Mouse (Mus musculus) bone marrow macrophage, adult 2 months (primary cell): Measurements from ENCODE around the gene Tbr1. TPM values are rescaled to one million over a fixed set of nuclear protein-coding genes. Genes with fewer than 3 reads are reported as not detected.

Source experiments
- H3K27ac ChIP-seq: 2 replicates; pipeline ENCODE4 v1.5.1; 2012; ENCODE audit warnings: low read depth, low read length; ENCODE audit not compliant: insufficient read depth
- H3K4me1 ChIP-seq: 2 replicates; pipeline ENCODE4 v1.6.1; 2012; ENCODE audit warnings: low read length; ENCODE audit not compliant: control insufficient read depth, insufficient read depth
- H3K4me3 ChIP-seq: 2 replicates; pipeline ENCODE4 v1.5.1; 2012; ENCODE audit warnings: mild to moderate bottlenecking, low read length, moderate library complexity; ENCODE audit not compliant: insufficient read depth
- CTCF ChIP-seq: IDR thresholded peaks from 2 replicates; pipeline ENCODE4 v1.5.1; 2012; ENCODE audit warnings: low read depth, mild to moderate bottlenecking, low read length, moderate library complexity
- POLR2A ChIP-seq: IDR thresholded peaks from 2 replicates; pipeline ENCODE4 v1.6.1; 2012; ENCODE audit warnings: mild to moderate bottlenecking, low read depth, low read length, borderline replicate concordance
- polyA plus RNA-seq: library from polyadenylated mRNA; stranded (reverse); fragments of >200 nt; gene quantifications from 2 replicates; pipeline ENCODE4 v1.2.4, GENCODE M21; 2012; ENCODE audit not compliant: missing spikeins, insufficient read depth, insufficient read length

Tbr1 gene
- polyA plus RNA-seq, 1 experiment, result 0.40 TPM

DNA sequence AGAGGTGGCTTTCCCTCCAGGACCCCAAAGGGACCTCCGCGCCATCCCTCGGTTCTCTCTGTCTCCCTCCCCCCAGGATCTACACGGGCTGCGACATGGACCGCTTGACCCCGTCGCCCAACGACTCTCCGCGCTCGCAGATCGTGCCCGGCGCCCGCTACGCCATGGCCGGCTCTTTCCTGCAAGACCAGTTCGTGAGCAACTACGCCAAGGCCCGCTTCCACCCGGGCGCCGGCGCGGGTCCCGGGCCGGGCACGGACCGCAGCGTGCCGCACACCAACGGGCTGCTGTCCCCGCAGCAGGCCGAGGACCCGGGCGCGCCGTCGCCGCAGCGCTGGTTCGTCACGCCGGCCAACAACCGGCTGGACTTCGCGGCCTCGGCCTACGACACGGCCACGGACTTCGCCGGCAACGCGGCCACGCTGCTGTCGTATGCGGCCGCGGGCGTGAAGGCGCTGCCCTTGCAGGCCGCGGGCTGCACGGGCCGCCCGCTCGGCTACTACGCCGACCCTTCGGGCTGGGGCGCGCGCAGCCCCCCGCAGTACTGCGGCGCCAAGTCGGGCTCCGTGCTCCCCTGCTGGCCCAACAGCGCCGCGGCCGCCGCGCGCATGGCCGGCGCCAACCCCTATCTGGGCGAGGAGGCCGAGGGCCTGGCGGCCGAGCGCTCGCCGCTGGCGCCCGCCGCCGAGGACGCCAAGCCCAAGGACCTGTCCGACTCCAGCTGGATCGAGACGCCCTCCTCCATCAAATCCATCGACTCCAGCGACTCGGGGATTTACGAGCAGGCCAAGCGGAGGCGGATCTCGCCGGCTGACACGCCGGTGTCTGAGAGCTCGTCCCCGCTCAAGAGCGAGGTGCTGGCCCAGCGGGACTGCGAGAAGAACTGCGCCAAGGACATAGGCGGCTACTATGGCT, 9.0 kb downstream of the Tbr1 start:
- TF ChIP-seq CTCF (no peak), POLR2A (no peak)
- no peak overlapping the region for H3K27ac ChIP-seq
- peak overlapping the region; percentile 47 for H3K4me3 ChIP-seq
- H3K4me1 ChIP-seq, result 0 out of 2 replicates have a peak, but pooled peaks cover 2% of the 10 kb centered on the region

DNA sequence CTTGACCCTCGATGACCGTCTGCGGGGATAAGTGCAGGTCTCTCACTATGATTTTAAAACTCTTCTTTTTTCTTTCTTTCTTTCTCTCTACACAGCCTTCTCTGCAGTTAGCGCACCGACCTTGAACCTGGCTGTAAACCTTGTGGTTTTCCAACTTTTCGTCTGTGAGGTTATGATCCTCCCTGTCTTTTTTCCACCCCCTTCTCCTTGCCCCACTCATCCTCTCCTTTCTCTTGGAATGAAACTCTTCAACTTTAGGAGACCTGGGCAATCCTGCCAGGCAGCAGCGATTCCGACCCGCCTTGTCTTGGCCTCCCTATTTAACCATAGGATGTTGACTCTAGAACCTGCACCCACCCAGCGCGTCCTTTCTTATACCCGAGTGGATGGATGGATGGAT, 9.8 kb downstream of the Tbr1 start:
- H3K27ac ChIP-seq, result no peak overlapping the region
- peak overlapping the region; percentile 47; the same call in 1 of the 2 replicates for H3K4me3 ChIP-seq
- 0 out of 2 replicates have a peak, but pooled peaks cover 2% of the 10 kb centered on the region for H3K4me1 ChIP-seq
- TF ChIP-seq POLR2A (no peak), CTCF (no peak)

DNA sequence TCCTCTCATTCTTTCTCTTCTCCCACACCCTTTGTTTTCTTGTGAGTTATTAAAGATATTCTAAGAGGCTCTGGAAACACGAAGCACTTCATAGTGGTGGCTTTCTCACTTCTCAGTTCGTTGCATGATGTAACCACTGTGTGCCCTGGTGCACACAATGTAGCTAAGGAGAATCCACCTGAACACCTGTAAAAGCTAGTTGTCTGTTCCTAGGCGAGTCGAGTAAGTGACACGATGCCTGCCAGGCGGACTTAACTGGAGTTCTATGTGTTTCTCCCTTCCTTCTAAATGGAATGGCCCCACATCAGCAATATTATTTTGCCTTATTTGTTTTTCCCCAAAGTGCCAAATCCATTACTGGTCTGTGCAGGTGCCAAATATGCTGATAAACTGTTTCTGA, 10.4 kb downstream of the Tbr1 start:
- no peak overlapping the region for H3K4me3 ChIP-seq
- H3K27ac ChIP-seq, result no peak overlapping the region
- TF ChIP-seq CTCF, result no peak
- no peak for TF ChIP-seq POLR2A
- H3K4me1 ChIP-seq, result 0 out of 2 replicates have a peak, but pooled peaks cover 2% of the 10 kb centered on the region

DNA sequence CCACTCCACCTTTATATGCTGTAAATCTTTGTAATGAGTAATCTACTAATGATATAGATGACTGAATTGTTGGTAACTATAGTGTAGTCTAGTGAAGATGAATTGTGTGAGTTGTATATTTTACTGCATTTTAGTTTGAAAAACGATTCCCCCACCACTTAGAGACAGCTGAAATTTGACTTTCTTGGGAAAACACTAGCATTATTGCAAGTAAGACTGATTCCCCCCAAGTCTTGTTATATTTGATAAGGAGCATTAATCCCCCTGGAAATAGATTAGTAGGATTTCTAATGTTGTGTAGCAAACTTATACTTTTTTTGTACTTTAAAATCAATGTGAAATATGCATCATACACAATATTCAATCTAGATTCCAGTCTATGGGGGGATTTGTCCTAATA, 10.8 kb downstream of the Tbr1 start:
- no peak overlapping the region for H3K27ac ChIP-seq
- TF ChIP-seq CTCF, result no peak
- no peak for TF ChIP-seq POLR2A
- no peak overlapping the region for H3K4me3 ChIP-seq
- H3K4me1 ChIP-seq, result 0 out of 2 replicates have a peak, but pooled peaks cover 2% of the 10 kb centered on the region

DNA sequence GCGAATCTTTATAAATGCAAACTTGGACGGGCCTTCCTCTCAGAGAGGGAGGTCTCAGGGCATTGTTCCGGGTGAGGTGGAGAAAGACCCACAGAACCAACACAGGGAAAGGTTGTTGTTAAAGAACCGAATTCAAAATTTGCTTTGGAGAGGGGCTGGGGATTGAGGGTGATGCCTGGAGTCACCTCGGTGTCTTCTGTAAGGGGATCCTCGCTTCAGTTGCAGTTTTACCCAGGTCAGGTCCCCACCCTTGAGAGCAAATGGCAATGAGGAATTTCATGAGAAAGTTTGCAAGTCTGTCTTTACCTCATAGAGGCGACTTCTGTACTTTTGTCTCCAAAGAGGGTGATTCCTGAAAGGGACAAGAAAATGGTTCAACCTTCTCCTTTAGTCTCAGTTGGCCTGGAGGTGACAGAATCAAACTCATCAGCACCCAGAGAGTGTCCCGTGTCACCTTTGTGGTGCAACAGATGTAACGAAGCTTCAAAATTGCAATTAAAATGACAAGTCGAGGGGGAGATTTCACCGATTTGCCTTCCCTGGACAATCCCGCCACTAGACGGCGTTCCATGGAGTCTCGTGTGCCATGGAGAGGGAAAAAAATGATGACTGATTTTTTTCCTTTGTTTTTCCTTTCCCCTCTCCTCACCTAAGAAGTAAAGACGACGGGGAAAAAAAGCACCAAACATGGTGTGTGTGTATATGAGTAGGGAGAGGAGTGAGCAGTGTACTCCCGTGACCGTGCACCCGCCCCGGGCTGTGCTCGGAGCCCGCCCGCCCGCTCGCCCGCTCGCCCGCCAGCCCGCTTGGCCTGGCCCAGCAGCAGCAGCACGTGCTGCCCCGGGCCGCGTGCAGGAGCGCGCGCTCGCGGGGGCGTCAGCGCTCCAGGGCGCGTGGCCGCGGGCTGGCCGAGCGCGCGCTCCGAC, 12.1 kb downstream of the Tbr1 start:
- H3K4me3 ChIP-seq, result peak overlapping the region; percentile 34
- H3K27ac ChIP-seq, result no peak overlapping the region
- 0 out of 2 replicates have a peak, but pooled peaks cover 2% of the 10 kb centered on the region for H3K4me1 ChIP-seq
- peak; percentile 54 for TF ChIP-seq CTCF
- TF ChIP-seq POLR2A, result no peak

DNA sequence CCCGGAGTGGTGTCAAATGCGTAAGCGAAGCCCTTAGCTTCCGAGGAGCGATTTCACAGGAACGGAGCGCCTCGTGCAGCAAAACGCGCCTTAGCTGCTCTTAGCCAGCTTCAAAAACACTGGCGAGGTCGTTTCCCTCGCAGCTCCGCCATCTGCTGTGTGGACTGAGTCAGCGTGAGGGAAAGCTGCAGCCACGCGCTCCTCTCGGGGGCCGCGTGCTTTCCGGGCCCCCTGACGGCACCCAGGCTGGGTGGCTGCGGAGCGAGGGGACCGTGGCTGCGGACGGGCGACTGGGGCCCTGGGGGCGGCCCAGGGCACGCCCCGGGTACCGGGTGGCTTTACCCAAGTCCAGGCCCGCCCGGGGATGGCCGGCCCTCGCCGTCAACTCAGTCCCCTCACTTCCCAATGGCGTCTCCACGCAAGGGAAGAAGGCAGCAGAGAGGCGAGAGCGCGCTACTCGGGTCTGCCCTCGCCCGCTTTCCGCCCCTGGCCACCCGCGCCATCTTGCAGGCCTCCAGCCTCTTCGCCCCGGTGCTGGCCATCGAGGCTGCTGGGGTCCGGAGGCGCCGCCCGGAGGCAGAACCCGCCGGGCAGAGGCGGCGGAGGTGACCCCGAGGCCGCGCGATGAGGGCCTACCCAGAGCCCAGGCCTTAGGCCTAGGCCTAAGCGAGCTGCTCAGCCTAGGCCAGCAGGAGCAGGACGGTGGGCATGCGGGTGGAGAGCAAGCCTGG, 13.0 kb downstream of the Tbr1 start:
- H3K4me3 ChIP-seq, result peak overlapping the region; percentile 15; the same call in 1 of the 2 replicates
- TF ChIP-seq POLR2A (no peak), CTCF (no peak)
- H3K4me1 ChIP-seq, result 0 out of 2 replicates have a peak, but pooled peaks cover 2% of the 10 kb centered on the region
- no peak overlapping the region for H3K27ac ChIP-seq

DNA sequence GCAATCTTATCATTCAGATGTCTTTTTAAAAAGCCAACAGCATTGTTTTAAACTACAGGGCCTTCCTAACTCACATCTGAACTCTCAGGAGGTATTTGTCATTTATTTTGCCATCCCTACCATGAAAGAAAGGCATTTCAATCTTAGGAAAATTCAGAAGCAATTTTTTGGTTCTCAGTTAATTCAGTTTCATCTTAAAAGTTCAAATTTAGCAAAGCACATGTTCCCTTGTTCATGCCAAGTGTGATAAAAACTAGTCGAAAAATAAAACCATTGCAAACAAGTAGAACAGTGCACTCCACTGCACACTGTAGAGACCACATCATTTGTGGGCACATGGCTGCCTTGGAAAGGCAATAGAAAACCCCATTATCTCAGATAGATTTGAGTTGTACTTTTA, 15.5 kb downstream of the Tbr1 start:
- TF ChIP-seq CTCF (no peak), POLR2A (no peak)
- Histone ChIP-seq H3K27ac (no peak overlapping the region), H3K4me1 (0 out of 2 replicates have a peak, but pooled peaks cover 2% of the 10 kb centered on the region), H3K4me3 (no peak overlapping the region)

DNA sequence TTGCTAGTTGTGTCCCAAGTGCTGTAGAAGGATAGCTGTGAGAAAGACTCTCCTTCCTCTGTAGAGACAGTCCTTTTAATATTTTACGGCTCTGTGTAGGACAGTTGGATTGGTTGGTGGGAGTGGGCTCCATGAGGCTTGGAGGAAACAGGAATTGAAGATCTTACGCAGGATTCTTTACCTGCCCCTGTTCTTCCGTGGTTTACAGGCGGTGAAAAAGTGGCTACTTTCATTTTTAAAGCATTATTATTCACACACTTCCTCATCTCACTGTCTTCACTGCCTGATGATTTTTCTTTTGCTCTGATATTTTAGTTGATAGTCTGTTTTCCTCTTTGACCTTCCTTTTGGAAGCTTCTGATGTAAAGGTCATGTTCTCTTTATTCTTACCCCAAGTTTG, 17.5 kb downstream of the Tbr1 start:
- TF ChIP-seq POLR2A (no peak), CTCF (no peak)
- H3K4me1 ChIP-seq, result no peaks in the 10 kb centered on the region
- peak overlapping the region; percentile 56 for H3K4me3 ChIP-seq
- no peak overlapping the region for H3K27ac ChIP-seq

DNA sequence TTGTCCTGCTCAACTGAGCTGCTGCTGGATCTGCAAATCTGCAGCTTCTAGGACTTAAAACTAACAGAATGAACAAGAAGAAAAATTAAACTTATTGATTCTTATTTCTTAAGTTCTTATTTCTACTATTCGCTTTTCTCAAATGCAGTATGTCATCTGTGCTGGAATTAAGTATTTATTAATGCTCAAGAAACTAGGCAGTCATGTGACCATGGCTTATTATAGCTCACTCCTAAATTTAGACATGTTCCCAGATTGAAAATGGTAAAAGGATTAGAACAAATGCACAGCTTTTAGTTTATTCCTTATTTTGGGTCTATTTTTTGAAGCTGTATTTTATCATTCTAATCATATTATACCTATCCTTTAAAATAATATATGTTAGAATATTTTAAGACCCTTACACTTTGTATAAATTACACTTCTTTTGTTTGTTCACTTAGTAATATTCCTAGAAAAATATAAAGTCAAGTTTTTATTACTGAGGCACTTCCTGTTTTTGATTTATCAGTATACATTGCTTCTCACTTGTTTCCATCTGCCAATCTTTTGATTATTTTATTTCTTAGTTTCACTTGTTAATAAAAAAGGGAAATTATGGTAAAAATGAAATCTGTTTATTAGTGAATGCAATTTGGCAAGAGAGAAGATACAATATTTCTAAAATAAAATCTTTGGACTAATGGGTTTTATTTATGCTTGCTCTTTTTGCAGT, 20.9 kb downstream of the Tbr1 start:
- Histone ChIP-seq H3K4me3 (no peak overlapping the region), H3K27ac (no peak overlapping the region), H3K4me1 (no peaks in the 10 kb centered on the region)
- TF ChIP-seq POLR2A (no peak), CTCF (no peak)
